Mouse (Mus musculus) mouse embryonic stem cell (cell line): ENCODE measurements around the gene Cd3eap.

ENCODE experiments used
- in situ Hi-C, 2 experiments: fragments of 300-500 bp; cut with MboI; formaldehyde crosslinking; loops; 1 replicate in 1 of 2; 3 replicates in 1 of 2; pipeline ENCODE4 v1.14.3; 2019 to 2020; ENCODE audit warnings: low sequenced_read_pairs in 2 of 2, low pct_unique_long_range_greater_than_20kb in 1 of 2, mixed read lengths in 1 of 2; ENCODE audit not compliant: unreplicated experiment in 1 of 2

Cd3eap gene

DNA sequence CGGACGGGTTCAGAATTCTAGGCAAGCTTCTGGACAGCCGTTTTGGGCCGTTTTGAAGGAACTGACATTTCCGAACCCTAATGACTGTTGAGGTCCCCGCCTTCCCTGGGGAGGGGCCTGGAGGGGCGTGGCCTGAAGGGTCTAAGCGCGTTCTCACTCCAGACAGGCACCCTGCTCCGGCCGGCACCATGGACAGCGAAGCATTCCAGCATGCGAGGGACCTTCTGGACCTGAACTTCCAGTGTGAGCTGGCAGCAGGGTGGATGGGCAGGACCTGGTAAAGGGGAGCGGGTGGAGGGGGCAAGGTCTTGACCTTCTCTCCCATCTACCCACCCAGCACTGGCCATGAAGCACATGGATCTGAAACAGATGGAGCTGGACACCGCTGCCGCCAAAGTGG lies 9.1 kb upstream of the Cd3eap start:
- in situ Hi-C loops, result no loop called here

DNA sequence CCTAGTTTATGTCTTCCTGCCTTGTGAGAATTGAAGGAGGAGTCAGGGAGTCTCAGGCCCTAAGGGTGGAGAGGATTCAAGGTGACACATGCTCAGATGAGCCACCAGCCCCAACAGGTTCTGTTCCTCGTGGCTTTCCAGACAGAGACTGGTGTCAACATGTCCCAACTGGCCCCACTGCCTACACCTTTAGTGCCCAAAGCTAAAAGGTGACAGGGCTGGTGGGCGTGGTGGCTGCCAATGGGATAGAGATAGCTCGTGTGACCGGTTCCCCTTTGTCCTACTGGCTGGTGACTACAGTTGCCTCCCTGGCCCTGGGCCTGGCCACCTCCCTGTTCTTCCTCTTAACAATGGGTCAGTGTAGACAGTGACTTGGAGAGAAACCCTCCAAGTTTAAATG lies 6.1 kb upstream of the Cd3eap start:
- in situ Hi-C loops, result no loop called here

DNA sequence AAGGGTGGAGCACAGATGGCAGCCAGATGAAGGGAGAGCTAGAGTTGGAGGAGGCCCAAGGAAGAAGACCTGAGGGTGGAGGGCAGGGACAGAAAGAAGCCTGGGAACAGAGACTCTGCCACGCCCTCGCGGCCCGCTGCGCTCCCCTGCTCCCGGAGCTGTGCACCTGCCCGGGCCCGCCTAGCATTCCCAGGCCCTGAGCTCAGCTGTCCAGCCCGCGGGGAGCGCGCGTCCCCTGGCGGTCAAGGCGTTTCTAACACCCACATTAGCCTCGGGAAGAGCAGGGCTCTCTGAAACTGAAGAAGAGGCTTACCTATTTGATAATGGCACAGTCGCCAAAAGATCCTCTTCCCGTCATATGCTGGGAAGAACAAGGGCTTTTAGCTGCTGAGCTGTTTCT lies 4.6 kb upstream of the Cd3eap start:
- in situ Hi-C loops, result no loop called here

DNA sequence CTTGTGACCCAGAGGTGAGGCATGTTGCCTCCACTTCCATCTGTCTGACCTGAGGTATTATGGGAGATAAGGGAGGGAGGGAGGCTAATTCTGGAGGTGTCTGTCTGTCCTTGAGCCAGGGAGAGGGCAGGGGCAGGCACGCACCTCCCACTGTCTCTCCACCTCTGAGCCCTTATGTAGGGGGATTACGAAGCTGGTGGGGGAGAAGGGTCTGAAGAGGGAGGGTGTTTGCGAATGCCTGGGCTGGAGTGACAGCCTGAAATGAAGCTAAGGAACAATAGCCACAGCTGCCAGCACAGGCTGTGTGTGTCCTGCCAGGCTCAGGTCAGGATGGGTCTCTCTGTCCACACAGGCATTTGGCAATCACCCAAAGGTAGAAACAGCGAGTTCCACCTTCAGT lies 3.0 kb upstream of the Cd3eap start:
- in situ Hi-C loops, result no loop called here

DNA sequence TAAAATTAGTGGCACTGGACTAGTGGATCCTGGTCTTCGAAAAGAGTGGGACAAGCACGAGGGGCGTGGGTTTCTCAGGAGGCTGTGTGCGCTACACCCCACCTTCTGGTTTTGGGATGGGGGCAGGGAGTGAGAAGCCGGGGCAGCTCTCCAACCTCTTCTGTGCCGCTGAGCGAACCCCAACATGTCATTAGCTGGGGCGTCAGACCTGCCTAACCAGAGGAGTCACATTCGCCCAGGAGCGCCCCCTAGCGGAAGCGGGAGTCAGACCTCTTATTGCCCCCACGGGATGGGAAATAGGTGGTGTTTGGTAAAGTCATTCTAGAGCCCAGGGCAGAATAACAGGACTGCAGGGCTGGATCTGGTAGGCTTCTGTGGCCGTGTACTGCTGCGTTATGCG lies 2.4 kb upstream of the Cd3eap start:
- in situ Hi-C loops, result no loop called here

DNA sequence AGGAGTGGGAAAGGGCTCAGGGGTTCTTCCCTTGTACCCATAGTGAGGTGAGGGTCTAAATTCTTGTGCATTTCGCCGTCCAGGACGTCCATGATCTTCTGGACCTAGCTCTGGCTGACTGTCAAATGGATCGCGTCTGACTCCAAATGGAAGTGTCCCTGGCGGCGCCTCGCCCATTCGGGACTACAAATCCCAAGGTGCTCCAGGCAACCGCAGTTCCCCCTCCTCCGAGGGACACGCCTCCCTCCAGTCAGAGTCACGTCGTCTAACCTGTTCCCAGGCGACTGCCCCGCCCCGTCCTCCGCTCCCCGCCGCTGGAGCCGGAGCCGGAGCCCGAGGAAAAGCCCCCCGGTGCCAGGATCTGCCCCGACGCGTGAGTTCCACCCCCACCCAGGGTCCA lies 1.7 kb upstream of the Cd3eap start:
- in situ Hi-C loops, result no loop called here

DNA sequence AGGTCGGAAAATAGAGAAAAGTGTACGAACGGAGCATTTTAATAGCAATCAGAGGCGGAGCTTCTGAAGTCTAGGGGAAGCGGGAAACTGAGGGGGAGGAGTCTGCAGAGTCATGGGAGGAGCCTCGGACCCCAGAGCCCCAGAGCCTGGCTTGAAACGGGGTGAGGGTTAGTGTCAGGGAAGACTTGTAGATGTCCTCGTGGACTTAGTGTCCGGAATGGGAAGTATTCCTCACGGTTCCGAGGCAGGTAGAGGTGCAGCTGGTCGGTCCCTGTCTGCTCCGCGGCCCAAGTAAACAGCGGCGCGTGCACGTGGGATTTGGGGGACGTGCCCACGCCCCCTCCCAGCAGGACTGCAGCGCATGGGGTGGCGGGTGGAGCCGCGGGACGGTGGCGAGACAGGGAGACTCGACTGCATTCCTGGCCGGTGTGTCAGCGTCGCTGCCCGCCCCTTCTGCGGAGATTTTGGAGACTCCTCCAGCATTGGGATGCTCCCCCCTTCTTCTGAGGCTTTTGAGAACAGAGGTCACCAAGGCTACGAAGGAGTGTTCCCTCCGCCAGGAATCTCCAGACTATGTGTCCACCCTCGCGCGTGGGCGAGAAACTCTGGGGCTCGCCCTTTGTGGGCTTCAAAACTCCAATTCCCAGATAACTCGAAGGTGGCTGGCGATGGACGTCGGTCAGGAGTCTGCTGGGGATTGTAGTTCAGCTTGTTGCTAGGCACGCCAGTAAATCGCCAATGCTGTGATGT lies 784 bp upstream of the Cd3eap start:
- in situ Hi-C loops, result no loop called here

DNA sequence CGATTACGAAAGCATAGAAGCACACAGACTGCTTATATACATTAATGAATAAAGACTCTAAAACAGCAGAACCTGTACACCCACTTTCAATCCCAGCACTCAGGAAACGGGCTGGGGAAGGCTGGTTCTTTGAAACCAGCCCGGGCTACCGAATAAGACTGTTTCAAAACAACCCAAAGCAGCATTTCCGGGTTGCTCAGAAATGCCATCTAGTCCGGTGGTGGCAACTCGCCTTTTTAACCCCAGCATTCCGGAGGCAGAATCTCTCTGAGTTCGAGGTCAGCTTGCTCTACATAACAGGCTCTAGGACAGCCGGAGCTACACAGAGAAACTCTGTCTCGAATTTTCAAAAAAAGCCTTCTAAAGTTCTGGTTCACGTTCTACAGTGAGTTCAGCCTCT lies 649 bp downstream of the Cd3eap start:
- in situ Hi-C loops, result no loop called here

DNA sequence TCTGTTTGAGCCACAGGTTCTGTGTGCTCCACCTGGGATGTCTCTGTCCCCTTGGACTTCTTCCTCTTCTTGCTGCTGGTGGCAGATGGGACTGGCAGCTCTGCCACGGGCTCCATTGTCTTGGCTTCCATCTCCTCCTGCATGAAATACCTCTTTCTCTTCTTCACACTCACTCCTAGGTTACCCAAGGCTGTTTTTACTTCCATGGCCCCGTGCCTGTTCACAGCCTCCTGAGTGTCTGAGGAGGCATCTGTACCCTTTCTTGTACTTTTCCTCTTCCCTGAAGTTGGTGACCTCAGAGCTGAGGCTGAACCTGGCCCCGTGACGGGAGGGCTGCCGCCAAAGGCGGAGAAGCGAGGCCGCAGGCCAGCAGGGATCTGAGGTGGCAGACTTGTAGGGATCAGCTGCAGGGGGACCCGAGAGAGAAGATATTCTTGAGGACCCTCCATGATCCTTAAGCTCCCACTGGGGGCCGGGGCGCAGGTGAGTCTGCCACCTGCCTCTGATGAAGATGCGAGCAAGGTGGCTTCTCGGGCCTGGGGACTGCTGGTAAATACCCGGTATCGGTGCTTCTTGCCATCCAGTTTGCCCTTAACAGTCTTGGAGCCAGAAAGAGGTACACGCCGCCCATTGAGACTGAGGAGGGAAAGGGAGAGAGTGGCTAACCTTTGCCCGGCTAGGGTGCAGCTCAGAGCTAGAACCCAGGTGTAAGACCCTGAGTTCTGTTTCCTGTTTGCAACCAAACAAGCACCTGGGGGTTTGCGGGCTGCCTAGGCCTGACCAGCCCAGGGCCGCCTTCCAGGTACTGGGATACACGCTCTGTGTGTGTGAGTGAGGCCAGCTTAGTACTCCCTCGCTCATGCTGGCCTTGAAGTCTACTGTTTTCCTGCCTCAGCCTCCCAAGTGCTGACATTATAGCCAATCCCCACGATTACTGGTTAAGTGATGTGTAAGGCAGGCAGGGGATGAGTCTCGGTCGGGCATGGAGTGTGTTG lies 1.6 kb downstream of the Cd3eap start:
- in situ Hi-C loops, result no loop called here

DNA sequence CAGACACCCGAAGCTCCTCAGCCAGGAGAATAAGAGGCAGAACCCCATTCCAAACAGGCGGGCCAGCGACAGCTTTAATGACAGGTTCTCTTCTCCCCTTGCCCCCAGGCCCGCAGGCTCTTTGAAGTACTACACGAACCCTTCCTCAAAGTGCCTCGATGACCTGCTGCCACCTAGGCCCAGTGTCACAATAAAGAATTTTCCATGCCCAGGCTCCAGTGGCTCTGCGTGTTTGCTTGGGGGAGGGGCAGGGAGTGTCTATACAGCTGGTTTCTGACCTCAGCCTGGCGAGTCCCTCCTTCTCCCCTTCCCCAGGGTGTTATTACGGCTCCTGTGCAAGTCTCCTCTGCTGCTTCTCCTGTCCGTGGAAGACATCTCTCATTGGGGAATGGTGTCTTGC lies 3.0 kb downstream of the Cd3eap start:
- in situ Hi-C loops, result no loop called here

DNA sequence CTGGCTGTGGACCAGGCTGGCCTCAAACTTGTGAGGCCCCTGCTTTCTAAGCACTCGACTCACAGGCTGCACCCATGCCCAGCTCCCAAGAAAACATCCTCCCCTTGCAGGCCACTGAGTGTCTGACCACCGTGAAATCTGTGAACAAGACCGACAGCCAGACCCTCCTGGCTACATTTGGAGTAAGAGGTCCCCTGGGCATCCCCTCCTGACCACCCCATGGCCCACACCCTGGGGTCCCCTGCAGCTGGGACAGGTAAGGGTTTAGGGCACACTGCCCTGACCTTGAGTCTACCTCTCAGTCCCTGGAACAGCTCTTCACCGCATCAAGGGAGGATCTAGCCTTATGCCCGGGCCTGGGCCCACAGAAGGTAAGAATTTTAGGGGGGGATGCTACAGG lies 4.3 kb downstream of the Cd3eap start:
- in situ Hi-C loops, result no loop called here

DNA sequence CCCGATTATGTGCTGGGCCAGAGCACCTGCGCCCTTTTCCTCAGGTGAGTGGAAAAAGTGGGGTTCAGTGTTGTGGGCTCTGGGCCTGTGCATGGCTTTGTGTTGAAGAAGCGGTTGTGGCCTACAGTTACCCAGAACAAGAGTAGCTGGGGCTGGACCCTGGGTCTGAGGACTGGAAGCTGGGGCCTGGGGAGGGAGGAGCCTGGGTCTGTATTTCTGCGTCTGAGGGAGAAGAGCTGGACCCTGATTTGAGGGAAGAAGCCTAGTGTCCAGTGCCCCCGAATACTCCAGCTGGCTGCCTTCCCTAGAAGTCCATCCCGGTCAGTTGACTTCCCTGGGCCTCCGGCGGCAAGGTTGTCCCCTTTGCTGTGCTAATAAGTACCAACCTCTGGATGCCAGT lies 9.1 kb downstream of the Cd3eap start:
- in situ Hi-C loops, result no loop called here

DNA sequence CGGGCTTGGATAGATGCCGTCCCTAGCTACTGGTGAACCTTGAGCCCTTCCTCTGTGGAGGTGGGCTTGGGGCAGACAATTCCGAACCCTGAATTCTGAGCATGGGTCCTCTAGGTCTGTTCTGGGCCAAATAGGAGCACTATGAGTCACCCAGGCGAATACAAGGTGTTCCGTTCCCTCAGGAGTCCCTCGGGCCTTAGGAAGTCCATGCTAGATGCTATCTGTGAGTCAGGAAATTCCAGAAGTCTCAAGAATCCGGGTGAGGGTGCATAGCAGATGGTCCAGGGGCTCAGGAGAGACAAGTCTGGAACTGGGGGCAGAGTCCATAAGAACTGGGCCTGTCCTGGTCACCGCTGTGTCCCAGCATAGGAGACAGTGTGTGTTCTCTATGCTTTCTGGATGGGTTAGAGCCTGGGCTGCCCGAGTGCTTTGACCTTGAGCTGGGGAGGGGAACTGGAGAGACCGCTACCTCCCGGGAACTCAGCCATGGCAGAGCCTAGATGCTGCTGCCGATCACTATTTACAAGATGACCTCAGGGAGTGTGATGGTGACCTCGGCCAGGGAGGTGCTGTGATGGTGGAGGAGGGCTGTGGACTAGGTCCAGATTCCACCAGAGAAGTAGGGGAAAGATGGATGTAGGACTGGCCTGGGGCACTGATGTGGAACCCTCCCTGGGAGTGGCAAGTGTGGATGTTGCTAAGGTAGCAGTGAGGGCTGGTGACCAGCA lies 9.9 kb downstream of the Cd3eap start:
- in situ Hi-C loops, result no loop called here

DNA sequence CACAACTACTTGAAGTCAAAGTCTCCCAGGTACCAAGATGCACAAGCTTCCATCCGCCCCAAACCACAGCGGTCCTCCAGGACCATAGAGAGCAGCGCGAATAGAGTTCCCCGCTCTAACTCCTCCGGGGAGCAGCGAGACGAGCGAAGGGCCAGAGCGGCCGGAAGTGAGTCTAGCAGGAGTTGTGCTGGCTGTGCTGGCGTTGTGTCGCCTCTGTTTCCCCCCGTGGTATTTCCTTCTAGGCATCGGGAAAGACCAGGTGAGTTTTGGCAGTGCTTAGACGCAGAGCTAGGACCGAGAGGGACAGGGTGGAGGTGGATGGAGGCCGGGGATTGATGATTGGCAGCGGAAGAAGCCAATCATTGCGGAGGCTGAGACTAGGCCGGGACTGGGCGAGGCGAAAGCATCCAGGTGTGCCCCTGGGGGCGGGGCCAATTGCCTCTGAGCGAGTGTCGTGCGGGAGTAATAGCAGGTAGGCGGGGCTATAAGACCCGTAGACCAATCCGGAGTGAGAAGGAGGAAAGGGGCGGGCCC lies 14.3 kb downstream of the Cd3eap start:
- in situ Hi-C loops, result no loop called here

DNA sequence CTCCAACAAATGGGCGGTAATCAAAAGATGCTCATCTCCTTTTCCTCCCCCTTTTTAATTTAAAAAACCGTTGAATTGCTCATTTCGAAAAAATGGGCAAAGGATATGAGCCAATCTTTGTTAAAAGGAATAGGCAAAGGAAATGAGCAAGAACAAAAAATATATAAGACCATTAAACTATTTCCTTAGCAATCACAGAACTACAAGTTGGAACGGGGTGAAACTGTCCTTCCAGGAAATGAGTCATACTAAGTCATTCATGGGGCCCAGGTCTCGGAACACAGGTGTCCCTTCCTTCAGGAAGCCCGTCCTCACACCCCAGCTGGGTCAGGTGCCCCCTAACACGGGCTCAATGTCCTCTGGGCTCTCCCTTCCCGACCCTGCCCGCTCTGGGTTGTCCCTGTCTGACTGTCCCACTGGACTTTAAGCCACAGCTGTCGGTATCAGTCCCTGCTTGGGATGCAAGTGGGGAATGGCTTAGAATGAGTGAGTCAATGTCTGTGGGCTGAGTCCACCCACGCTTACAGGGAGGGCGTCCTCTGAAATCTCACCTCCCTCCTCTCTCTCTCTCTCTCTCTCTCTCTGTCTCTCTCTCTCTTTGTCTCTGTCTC lies 14.9 kb downstream of the Cd3eap start, which contains the start of gene Ercc1:
Ercc1 (plus strand) TSS at position 542 of the 611 bp plus-strand sequence.
- in situ Hi-C loops, result no loop called here

DNA sequence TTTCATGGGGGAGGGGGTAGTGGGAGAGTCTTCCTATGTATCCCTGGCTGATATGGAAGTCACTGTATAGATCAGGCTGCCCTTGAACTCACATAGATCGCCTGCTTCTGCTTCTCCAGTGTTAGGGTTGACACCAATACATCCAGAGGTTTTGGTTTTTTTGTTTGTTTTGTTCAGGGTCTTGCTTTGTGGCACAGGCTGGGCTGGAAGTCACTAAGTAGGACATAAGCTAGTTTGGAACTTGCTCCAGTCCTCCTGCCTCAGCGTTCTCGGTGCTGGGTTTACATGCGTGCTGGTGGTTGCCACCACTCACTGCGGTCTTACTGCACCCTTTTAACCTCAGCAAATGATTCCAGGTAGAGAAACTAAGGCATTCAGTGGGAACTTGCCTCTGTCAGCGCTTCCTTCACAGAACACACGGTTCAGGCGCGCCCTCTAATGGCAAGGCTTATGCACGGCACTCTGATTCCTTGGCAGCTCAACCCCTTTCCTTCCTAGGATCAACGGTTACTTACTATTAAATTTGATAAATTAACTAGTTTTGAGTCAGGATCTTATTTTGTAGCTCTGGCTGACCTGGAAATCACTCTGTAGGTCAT lies 16.0 kb downstream of the Cd3eap start:
- in situ Hi-C loops, result no loop called here

DNA sequence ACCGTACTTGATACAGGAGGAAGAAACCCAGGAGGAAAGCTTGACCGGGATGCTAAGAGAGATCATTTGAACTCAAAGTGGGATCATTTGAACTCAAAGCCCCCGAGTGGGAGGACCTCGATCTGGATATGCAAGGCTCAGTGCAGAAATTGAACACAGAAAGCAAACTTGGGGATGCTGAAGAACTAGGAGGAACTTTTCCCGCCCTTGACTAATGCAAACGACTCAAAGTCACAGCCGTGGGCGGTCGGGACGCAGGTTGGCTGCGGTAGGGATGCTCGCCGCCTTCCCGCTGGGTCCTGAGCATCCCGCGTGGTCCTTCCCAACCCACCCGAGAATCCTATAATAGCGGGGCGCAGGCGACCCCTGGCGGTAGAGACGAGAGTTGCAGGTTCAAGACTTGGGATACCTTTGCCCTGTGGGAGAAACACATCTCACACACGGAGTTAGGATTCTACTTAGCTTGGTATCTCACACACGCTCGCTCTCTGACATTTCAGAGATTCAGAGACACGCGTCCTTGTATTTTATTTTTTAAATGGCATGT lies 16.7 kb downstream of the Cd3eap start:
- in situ Hi-C loops, result no loop called here
